Mouse (Mus musculus) forebrain, embryonic 10.5 days (tissue): Measurements from ENCODE around the gene Hoxa1. TPM values are rescaled to one million over a fixed set of nuclear protein-coding genes. Genes with fewer than 3 reads are reported as not detected.

Experiments
- DNase-seq: peaks from one replicate; pipeline ENCODE4 v3.0.0-alpha.2; 2017; ENCODE audit warnings: low spot score; ENCODE audit errors: extremely low spot score
- H3K27ac ChIP-seq: fragments of 300-500 bp; sonication (generic); 2 replicates; pipeline ENCODE4 v1.5.1; 2016; ENCODE audit warnings: mild to moderate bottlenecking
- H3K27me3 ChIP-seq: fragments of 300-500 bp; sonication (generic); 2 replicates; pipeline ENCODE4 v1.6.1; 2016; ENCODE audit warnings: mild to moderate bottlenecking; ENCODE audit not compliant: poor library complexity, severe bottlenecking
- H3K36me3 ChIP-seq: fragments of 300-500 bp; sonication (generic); replicated peaks from 2 replicates; pipeline ENCODE4 v1.6.1; 2016; ENCODE audit warnings: mild to moderate bottlenecking, moderate library complexity
- H3K4me1 ChIP-seq: fragments of 300-500 bp; sonication (generic); 2 replicates; pipeline ENCODE4 v1.6.1; 2016
- H3K4me3 ChIP-seq: fragments of 300-500 bp; sonication (generic); 2 replicates; pipeline ENCODE4 v1.5.1; 2016; ENCODE audit warnings: mild to moderate bottlenecking, moderate library complexity
- H3K9me3 ChIP-seq: fragments of 300-500 bp; sonication (generic); 2 replicates; pipeline ENCODE4 v1.6.1; 2016; ENCODE audit warnings: mild to moderate bottlenecking, moderate library complexity
- WGBS: fragments of 180-500 bp; shearing (Covaris S2); methylation state at CpG from one replicate; pipeline ENCODE4 v1.1.7; 2016; 5-methylcytosine and 5-hydroxymethylcytosine counted together
- polyA plus RNA-seq: library from polyadenylated mRNA; unstranded; fragments of >200 nt; fragmentation: Nextera tagmentation; extraction: Ambion mirVana; gene quantifications from 2 replicates; pipeline ENCODE4 v1.2.1, GENCODE M21; 2016

Gene Hoxa1
- polyA plus RNA-seq: not detected in 2 replicates

DNA sequence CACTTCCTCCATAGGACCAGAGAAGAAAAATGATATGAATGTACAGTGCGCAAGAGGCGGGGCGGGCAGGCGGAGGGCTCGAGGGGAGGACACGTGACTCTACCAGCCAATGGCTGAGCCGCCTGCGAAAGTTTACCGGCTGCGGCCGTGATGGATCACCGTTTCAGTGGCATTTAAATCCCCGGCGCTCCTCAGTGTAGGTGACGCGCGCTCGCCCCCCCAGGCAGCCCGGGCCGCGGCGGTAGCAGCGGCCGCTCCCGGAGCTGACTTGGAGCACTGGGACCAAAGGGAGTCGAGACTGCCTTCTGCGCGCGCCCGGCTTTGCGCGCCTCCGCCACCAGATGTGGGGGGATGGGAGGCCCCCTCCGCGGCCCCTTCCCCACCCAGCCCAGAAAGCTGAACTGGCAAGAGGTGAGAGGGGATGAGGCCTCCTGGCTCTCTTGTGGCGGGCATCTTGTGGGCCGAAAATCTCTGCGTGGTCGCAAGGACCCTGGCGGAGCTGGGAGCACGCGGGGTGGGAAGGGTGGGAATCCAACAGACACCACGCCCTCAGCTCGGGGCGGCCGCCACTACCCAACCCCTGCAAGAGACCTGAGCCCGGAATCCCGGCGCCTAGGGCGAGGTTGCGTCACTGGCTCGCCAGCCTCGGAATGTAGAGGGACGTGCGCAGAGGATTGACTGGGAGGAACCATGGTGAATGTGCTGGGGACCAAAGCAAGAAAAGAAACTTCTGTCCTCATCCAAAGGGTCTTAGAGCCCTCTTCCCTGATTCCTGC lies at the start of gene Hoxa1:
Gene Hoxa1 (minus strand): TSS at position 42 of the 776 bp plus-strand sequence.
- Histone ChIP-seq H3K27me3 (peaks cover 100% of the 10 kb centered on the region), H3K4me3 (peak within 1 kb of the TSS; percentile 69), H3K27ac (no peak within 1 kb of the TSS), H3K36me3 (no peaks in the 10 kb centered on the region), H3K4me1 (peaks cover 28% of the 10 kb centered on the region), H3K9me3 (no peaks in the 10 kb centered on the region)
- WGBS: under 1% methylated on average over 55 of the region's 55 CpGs
- DNase-seq: peak; percentile 74

DNA sequence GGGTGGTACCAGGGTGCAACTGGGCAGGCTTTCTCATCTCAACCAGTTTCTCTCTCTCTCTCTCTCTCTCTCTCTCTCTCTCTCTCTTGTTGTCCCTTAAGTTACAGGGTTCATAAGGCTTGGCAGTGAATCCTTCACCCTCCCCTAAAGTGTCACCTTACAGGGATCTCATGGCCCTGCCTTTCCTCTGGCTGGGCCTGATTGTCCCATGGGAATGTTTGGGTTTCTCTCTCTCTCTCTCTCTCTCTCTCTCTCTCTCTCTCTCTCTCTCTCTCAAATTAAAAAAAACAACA lies 49.5 kb upstream of the Hoxa1 start:
- Histone ChIP-seq H3K4me3 (no peak overlapping the region), H3K27me3 (peaks cover 100% of the 10 kb centered on the region), H3K4me1 (peaks cover 31% of the 10 kb centered on the region), H3K27ac (no peak overlapping the region), H3K9me3 (no peaks in the 10 kb centered on the region), H3K36me3 (no peaks in the 10 kb centered on the region)
- DNase-seq: no peak

DNA sequence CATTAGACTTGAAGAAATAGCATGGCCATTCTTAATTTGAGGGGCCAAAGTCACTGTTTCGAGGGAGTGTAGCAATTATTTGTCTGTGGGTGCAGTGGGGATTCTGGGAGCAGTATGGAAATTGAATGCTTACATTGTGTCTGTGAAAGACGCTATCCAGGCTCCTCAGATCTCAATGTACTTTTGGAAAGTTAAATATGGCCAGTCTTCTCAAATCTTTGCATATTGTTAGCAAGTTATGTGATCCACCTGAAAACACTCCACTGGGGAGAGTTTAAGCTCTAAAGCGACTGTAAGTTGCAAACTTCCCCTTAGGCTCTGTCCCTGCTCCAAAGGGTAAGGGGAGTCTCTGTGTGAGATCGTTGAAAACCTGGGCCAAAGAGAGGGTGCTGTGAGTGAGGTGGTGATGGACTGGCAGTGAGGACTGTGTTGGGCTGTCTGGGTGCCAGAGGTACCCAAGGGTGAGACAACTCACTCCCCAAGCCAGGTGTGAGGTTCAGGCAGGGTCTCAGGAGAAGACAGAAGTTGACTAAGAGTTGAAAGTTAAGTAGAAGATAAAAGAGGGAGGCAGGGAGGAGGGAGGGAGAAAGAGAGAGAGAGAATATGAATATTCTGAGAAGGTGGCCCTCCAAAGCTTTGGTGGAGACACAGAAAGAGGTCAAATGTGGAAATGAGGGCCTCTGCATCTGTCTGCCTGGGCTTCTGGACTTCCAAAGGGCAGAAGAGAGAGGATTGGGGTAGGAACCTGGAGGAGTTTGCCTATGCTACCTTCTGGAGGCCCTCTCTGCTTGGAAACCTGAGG lies 49.0 kb upstream of the Hoxa1 start:
- Histone ChIP-seq H3K27ac (no peak overlapping the region), H3K4me3 (no peak overlapping the region), H3K9me3 (no peaks in the 10 kb centered on the region), H3K36me3 (no peaks in the 10 kb centered on the region), H3K27me3 (peaks cover 100% of the 10 kb centered on the region), H3K4me1 (peaks cover 31% of the 10 kb centered on the region)
- no peak for DNase-seq
- 2% methylated on average over 4 of the region's 4 CpGs for WGBS

DNA sequence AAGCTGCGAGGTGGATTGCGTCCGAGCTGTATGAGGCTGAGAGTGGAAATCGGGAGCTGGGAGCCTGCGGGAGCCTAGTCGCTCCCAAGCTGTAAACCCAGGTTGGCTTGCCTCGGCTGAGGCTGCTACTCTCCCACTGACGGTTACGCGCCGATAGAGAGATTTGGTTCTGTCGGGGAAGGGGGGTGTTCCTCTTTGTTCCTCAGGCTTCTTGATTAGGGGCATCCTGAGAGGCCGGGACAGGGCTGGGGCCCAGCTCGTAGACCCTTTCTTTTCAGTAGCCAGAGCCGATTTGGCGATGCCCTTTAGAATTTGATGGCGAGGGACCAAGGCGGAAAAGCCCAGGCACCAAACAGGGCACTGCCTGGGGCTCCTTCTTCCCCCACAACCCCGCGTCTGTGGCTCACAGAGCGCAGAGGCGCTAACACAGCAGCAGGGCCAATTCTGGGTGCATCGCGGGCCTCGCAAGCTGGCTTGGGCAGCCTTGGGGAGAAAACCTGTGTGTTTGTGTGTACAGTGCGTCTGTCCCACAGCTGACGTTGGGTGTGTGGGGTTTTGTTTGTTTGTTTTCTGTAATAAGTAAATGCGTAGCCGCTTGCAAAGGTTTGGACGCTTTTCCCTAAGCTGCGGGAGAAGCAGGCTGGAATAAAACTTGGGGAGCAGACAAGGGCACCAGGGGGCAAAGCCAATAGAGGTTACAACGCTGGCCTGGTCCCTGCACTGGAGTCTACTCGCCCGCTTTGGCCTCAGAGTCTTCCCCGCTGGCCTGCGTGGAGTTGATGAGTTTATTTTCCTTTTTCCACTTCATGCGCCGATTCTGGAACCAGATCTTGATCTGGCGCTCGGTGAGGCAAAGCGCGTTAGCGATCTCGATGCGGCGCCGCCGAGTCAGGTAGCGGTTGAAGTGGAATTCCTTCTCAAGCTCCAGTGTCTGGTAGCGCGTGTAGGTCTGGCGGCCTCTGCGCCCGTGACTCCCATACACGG lies 47.8 kb upstream of the Hoxa1 start:
- H3K27ac ChIP-seq: no peak overlapping the region
- no peak for DNase-seq
- no peak overlapping the region for H3K4me3 ChIP-seq
- peaks cover 100% of the 10 kb centered on the region for H3K27me3 ChIP-seq
- H3K9me3 ChIP-seq: no peaks in the 10 kb centered on the region
- 1% methylated on average over 55 of the region's 55 CpGs for WGBS
- H3K36me3 ChIP-seq: no peaks in the 10 kb centered on the region
- H3K4me1 ChIP-seq: peaks cover 24% of the 10 kb centered on the region

DNA sequence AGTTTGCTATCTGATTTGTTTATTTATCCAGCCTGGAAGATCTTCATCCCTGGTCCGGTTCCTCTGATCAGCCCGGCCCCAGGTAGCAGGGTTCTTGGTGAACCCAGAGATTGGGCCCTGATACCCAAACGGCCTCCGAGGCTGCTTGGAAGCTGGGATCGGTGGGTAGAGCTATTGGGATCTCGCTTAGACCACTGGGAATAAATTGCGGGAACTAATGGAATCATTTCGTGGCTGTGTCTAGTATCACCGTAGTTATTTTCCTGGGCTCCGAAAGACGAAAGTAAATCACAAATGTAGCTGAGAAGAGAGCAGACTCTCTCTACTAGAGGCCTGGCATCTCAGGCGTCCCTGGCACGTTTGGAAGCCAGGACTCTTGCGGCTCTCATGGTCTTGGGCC lies 47.1 kb upstream of the Hoxa1 start:
- no peak overlapping the region for H3K4me3 ChIP-seq
- H3K36me3 ChIP-seq: no peaks in the 10 kb centered on the region
- no peaks in the 10 kb centered on the region for H3K9me3 ChIP-seq
- no peak for DNase-seq
- peaks cover 24% of the 10 kb centered on the region for H3K4me1 ChIP-seq
- no peak overlapping the region for H3K27ac ChIP-seq
- 6% methylated on average over 14 of the region's 14 CpGs for WGBS
- H3K27me3 ChIP-seq: peaks cover 100% of the 10 kb centered on the region

DNA sequence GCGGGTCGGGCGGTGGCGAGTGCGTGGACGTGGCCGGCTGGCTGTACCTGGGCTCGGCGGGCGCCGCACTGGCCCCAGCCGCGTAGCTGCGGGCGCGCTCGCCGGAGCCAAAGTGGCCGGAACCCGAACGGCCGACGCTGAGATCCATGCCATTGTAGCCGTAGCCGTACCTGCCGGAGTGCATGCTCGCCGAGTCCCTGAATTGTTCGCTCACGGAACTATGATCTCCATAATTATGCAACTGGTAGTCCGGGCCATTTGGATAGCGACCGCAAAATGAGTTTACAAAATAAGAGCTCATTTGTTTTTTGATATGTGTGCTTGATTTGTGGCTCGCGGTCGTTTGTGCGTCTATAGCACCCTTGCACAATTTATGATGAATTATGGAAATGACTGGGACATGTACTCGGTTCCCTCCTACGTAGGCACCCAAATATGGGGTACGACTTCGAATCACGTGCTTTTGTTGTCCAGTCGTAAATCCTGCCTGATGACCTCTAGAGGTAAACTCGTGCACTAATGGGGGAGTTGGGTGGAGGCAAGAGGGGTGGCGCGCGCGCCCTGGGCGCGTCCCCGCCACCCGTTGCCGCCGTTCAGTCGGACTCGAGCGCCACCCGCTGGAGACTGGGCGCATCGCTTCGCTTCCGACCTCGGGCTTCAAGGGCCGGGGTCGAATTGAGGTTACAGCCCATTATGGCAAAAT lies 46.1 kb upstream of the Hoxa1 start, which contains the start of gene Hoxa5:
Gene Hoxa5 (minus strand): TSS at position 538 of the 703 bp plus-strand sequence.
- DNase-seq: peak; percentile 58
- H3K36me3 ChIP-seq: no peaks in the 10 kb centered on the region
- H3K4me1 ChIP-seq: peaks cover 24% of the 10 kb centered on the region
- no peak within 1 kb of the TSS for H3K27ac ChIP-seq
- H3K9me3 ChIP-seq: no peaks in the 10 kb centered on the region
- WGBS: 1% methylated on average over 65 of the region's 65 CpGs
- peaks cover 100% of the 10 kb centered on the region for H3K27me3 ChIP-seq
- H3K4me3 ChIP-seq: peak within 1 kb of the TSS; percentile 31

DNA sequence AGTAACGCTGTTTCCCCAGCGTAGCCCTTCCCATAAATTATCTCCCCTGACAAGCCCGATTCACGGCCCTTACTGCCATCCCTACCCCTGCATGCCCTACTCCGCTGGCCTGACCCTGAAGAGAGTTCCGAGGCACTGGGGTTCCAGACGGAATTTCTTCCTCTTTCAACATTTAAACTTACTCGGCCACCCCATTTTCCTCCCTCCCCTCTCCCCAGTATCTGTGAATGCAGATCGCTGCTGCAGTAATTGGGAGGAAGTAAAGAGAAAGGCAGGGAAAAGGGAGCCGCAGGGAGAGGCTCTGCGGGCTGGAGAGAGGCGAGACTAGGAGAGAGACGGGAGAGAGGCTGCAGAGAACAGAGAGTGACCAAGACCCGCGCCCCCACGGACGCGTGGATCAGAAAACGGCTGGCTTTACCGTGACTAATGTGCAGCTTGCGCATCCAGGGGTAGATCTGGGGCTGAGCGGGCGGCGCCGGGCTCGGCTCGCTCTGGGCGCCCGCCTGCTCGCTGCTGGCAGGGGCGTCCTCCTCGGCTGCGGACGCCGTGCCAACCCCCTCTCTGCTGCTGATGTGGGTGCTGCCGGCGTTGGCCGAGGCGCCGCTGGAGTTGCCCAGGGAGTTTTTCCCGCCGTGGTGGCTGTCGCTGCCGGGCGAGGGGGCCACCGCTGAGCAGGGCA lies 45.4 kb upstream of the Hoxa1 start:
- H3K27ac ChIP-seq: no peak overlapping the region
- no peak for DNase-seq
- H3K27me3 ChIP-seq: peaks cover 100% of the 10 kb centered on the region
- H3K9me3 ChIP-seq: no peaks in the 10 kb centered on the region
- peaks cover 20% of the 10 kb centered on the region for H3K4me1 ChIP-seq
- under 1% methylated on average over 46 of the region's 46 CpGs for WGBS
- H3K36me3 ChIP-seq: no peaks in the 10 kb centered on the region
- H3K4me3 ChIP-seq: peak overlapping the region; percentile 31

DNA sequence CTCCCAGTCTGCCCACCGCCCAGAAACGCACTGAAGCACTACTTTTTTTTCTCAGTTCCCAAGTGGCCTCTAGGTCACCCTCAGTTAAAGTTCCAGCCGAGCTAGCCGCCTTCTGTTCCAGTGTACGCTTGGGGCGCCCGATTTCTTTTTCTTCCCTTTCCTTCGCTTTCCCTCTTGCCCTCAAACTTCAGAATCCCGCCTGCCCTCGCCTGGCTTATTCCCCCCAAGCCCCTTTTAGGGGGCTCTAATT lies 44.9 kb upstream of the Hoxa1 start:
- Histone ChIP-seq H3K9me3 (no peaks in the 10 kb centered on the region), H3K27ac (no peak overlapping the region), H3K4me1 (peaks cover 16% of the 10 kb centered on the region), H3K27me3 (peaks cover 100% of the 10 kb centered on the region), H3K36me3 (no peaks in the 10 kb centered on the region), H3K4me3 (no peak overlapping the region)
- no peak for DNase-seq
- WGBS: 0% methylated on average over 10 of the region's 10 CpGs

DNA sequence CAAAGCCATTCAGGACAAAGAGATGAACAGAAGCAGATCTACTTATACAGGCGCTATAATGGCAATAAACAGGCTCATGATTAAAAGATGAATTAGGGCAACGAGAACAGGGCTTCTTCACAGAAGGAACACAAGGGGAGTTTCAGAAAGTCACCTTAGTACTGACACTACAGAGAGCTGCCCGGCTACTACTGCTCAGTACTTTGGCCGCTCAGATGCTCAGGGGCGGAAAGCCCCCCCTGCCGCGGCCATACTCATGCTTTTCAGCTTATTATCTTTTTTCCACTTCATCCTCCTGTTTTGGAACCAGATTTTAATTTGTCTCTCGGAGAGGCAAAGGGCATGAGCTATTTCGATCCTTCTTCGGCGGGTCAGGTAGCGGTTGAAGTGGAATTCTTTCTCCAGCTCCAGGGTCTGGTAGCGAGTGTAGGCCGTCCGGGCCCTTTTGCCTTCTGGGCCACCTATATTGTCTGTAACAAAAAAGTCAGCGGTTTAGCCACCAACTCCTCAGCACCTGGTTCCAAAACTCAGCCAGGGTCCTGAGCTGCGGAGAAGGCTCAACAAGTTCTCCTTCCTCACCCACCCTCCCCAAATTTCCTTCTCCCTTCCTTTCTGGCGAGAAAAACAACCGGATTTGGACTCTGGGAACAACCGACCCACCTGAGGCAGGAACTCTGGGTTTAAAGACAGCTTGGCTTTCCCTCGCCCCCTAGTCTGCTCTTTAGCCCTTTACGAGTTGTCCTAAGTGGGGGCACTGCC lies 44.4 kb upstream of the Hoxa1 start:
- H3K36me3 ChIP-seq: no peaks in the 10 kb centered on the region
- peaks cover 16% of the 10 kb centered on the region for H3K4me1 ChIP-seq
- no peaks in the 10 kb centered on the region for H3K9me3 ChIP-seq
- no peak overlapping the region for H3K27ac ChIP-seq
- DNase-seq: peak; percentile 47
- peaks cover 100% of the 10 kb centered on the region for H3K27me3 ChIP-seq
- H3K4me3 ChIP-seq: no peak overlapping the region
- WGBS: 2% methylated on average over 22 of the region's 22 CpGs

DNA sequence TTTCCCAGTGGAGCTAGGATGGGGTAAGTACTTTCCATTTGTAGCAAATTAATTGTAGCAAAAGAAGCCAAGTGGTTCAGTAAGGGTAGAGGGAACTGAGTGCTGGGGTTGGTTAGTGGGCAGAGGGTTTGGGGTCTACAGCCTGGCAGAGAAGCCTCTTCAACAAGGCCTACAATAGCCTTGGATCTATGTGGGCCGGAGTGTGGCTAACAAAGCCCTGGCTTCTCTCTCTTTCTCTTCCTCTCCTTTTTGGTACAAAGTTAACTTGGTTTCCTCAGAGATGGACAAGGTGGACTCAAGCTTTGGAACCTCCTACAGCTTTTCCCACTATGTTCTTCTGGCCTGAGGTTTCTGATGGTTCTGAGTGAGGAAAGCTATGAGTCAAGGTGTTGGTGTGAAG lies 43.2 kb upstream of the Hoxa1 start:
- no peak for DNase-seq
- Histone ChIP-seq H3K27me3 (peaks cover 100% of the 10 kb centered on the region), H3K9me3 (no peaks in the 10 kb centered on the region), H3K36me3 (no peaks in the 10 kb centered on the region), H3K4me3 (no peak overlapping the region), H3K4me1 (peaks cover 16% of the 10 kb centered on the region), H3K27ac (no peak overlapping the region)
- 7% methylated on average over 1 of the region's 1 CpGs for WGBS

DNA sequence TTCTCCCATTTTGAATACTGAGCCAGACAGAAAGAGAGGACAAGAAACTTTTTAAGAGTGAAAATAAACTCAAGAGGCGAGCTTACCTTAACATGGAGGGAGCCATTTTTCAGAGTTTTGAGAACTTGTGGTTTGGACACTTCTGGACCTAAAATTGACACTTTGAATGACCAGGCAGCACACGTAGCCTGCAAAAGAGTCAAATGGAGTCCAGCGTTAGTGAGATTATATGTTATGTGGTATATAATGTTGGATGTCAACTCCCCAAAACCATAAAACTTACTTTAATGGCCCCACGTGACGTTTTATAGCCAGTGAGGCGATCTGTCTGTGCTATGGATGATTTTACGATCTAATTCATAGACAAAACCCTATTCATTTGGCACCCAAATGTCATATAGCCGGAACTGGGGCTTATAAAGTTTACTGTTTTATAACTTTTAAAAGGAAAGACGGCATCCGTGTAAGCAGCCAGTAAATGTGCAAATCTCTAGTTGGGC lies 42.7 kb upstream of the Hoxa1 start:
- H3K4me1 ChIP-seq: peaks cover 16% of the 10 kb centered on the region
- H3K27ac ChIP-seq: no peak overlapping the region
- no peak overlapping the region for H3K4me3 ChIP-seq
- no peaks in the 10 kb centered on the region for H3K9me3 ChIP-seq
- no peak for DNase-seq
- H3K36me3 ChIP-seq: no peaks in the 10 kb centered on the region
- WGBS: 4% methylated on average over 10 of the region's 10 CpGs
- H3K27me3 ChIP-seq: peaks cover 100% of the 10 kb centered on the region
